Mouse (Mus musculus) liver, postnatal 0 days (tissue): ENCODE results near the gene Olfr764-ps1. TPM values are rescaled to one million over a fixed set of nuclear protein-coding genes. Genes with fewer than 3 reads are reported as not detected.
"Not testable (repeated sequence)": the region's sequence is repeated elsewhere in the genome, so short reads cannot be mapped to it uniquely, and the experiment has no call there.

Experiments used
- ATAC-seq: fragments of 200-750 bp; cut with Nextera tagmentation; 2 replicates; pipeline ENCODE4 v1.8.0; 2017; ENCODE audit warnings: mild to moderate bottlenecking, moderate library complexity
- DNase-seq: peaks from one replicate; pipeline ENCODE4 v3.0.0-alpha.2; 2016
- H3K27ac ChIP-seq: fragments of 300-500 bp; sonication (generic); 2 replicates; pipeline ENCODE4 v1.5.1; 2014; ENCODE audit warnings: antibody characterized with exemption, moderate library complexity, mild to moderate bottlenecking, low read depth
- H3K27me3 ChIP-seq: fragments of 300-500 bp; sonication (generic); 2 replicates; pipeline ENCODE4 v1.6.1; 2014; ENCODE audit warnings: low read length, control low read depth, mixed read lengths; ENCODE audit not compliant: insufficient read depth
- H3K36me3 ChIP-seq: fragments of 300-500 bp; sonication (generic); replicated peaks from 2 replicates; pipeline ENCODE4 v1.6.1; 2014; ENCODE audit warnings: mild to moderate bottlenecking, control low read depth, low read length, moderate library complexity, mixed read lengths; ENCODE audit not compliant: insufficient read depth
- H3K4me1 ChIP-seq: fragments of 300-500 bp; sonication (generic); 2 replicates; pipeline ENCODE4 v1.6.1; 2014; ENCODE audit warnings: antibody characterized with exemption, mild to moderate bottlenecking, control low read depth; ENCODE audit not compliant: insufficient read depth
- H3K4me2 ChIP-seq: fragments of 300-500 bp; sonication (generic); 2 replicates; pipeline ENCODE4 v1.6.1; 2014; ENCODE audit warnings: low read depth, mild to moderate bottlenecking, low read length, moderate library complexity, mixed read lengths
- H3K4me3 ChIP-seq: fragments of 300-500 bp; sonication (generic); 2 replicates; pipeline ENCODE4 v1.5.1; 2014; ENCODE audit warnings: low read depth, low read length
- H3K9ac ChIP-seq: fragments of 300-500 bp; sonication (generic); replicated peaks from 2 replicates; pipeline ENCODE4 v1.6.1; 2014; ENCODE audit warnings: mild to moderate bottlenecking, moderate library complexity
- H3K9me3 ChIP-seq: fragments of 300-500 bp; sonication (generic); 2 replicates; pipeline ENCODE4 v1.6.1; 2016; ENCODE audit warnings: mild to moderate bottlenecking, control low read depth, low read length, mixed read lengths
- CTCF ChIP-seq: sonication (generic); IDR thresholded peaks from 2 replicates; pipeline ENCODE4 v1.5.1; 2016; ENCODE audit warnings: antibody characterized with exemption, low read depth
- EP300 ChIP-seq: IDR thresholded peaks from 2 replicates; pipeline ENCODE4 v1.6.1; 2016; ENCODE audit warnings: antibody characterized with exemption, low read depth, mild to moderate bottlenecking
- WGBS: fragments of 180-500 bp; shearing (Covaris S2); extraction: QIAGEN DNeasy Blood & Tissue Kit; methylation state at CpG from one replicate; pipeline ENCODE4 v1.1.7; 2014; ENCODE audit not compliant: insufficient replicate concordance; 5-methylcytosine and 5-hydroxymethylcytosine counted together
- polyA plus RNA-seq: library from polyadenylated mRNA; unstranded; fragments of >200 nt; fragmentation: Nextera tagmentation; extraction: Ambion mirVana; gene quantifications from 2 replicates; pipeline ENCODE4 v1.2.1, GENCODE M21; 2015

Gene Olfr764-ps1
- polyA plus RNA-seq: not detected in 2 replicates

DNA sequence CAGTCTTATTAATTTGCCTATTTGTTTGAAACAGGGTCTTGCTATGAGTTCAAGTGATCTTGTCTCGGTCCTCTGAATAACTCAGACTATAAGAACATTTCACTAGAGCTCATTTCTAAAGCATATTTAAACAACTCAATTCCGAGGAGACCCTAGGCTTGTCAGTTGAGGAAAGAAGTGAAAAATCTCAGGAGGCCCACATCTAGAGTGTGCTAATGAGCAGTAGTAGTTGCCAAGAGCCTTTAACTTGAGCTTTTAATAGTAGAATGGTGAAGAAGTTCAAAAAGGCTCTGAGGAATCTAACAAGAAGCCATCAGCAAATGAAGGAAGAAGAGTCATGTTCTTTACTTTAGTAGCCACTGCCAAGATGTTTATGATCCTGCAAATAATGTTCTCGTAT is at the start of gene Olfr764-ps1:
Olfr764-ps1 (minus strand) TSS at position 101 of the 400 bp plus-strand sequence.
- no peak within 1 kb of the TSS for H3K9ac ChIP-seq
- no peak within 1 kb of the TSS for H3K4me2 ChIP-seq
- no peaks in the 10 kb centered on the region for H3K36me3 ChIP-seq
- H3K9me3 ChIP-seq: no peaks in the 10 kb centered on the region
- WGBS: 66% methylated on average over 3 of the region's 3 CpGs
- no peak for DNase-seq
- H3K4me1 ChIP-seq: no peaks in the 10 kb centered on the region
- no peak for TF ChIP-seq CTCF
- TF ChIP-seq EP300: no peak
- no peaks in the 10 kb centered on the region for H3K27me3 ChIP-seq
- H3K4me3 ChIP-seq: no peak within 1 kb of the TSS
- no peak within 1 kb of the TSS for H3K27ac ChIP-seq
- ATAC-seq: no peak

- not testable (repeated sequence) for H3K4me1 ChIP-seq, H3K4me3 ChIP-seq, H3K4me2 ChIP-seq, ATAC-seq, H3K36me3 ChIP-seq, H3K9me3 ChIP-seq, DNase-seq, H3K9ac ChIP-seq, H3K27me3 ChIP-seq, H3K27ac ChIP-seq
Observed at GRCm38 (mm10) chr10:129082810-129083209, 43.1 kb upstream of the Olfr764-ps1 start, which contains the start of gene Olfr767. Gene Olfr767 (minus strand): TSS chr10:129082910.

DNA sequence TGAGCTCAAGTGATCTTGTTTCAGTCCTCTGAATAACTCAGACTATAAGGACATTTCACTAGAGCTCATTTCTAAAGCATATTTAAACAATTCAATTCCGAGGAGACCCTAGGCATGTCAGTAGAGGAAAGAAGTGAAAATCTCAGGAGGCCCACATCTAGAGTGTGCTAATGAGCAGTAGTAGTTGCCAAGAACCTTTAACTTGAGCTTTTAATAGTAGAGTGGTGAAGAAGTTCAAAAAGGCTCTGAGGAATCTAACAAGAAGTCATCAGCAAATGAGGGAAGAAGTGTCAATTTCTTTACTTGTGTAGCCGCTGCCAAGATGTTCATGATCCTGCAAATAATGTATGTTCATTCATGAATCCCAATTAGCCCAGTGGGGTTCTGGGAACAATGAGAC is 29.2 kb upstream of the Olfr764-ps1 start, which contains the start of gene Olfr766-ps1:
Olfr766-ps1 (minus strand) TSS at position 101 of the 400 bp plus-strand sequence.
- Histone ChIP-seq H3K9me3 (no peaks in the 10 kb centered on the region), H3K27ac (no peak within 1 kb of the TSS), H3K4me1 (no peaks in the 10 kb centered on the region), H3K4me3 (no peak within 1 kb of the TSS), H3K36me3 (no peaks in the 10 kb centered on the region), H3K9ac (no peak within 1 kb of the TSS), H3K4me2 (no peak within 1 kb of the TSS), H3K27me3 (no peaks in the 10 kb centered on the region)
- no peak for TF ChIP-seq EP300
- no peak for TF ChIP-seq CTCF
- WGBS: 66% methylated on average over 2 of the region's 2 CpGs
- DNase-seq (no peak), ATAC-seq (no peak)

DNA sequence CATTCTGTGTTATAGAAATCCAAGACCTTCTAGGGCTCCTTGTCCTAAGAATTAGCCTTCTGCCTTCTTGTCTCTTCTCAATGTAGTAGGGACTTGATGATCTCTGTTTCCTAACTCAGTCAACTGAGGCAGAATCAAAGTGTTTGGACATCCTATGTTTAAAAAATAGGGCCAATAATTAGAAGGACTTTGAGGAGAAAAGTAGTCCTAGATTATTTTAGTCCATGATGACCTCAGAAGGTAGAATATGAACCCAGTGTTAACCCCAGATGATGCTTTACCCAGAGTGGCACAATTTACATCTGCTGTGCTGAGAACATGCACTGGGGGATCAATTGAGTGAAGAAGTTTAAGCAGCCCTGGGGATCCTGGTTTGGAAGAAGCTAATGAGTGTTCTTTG is 10.2 kb upstream of the Olfr764-ps1 start, which contains the start of gene Olfr765:
Olfr765 (minus strand) TSS at position 101 of the 400 bp plus-strand sequence.
- H3K27me3 ChIP-seq, H3K4me2 ChIP-seq, DNase-seq, H3K4me1 ChIP-seq, H3K27ac ChIP-seq, H3K9ac ChIP-seq, H3K4me3 ChIP-seq, H3K9me3 ChIP-seq, ATAC-seq, H3K36me3 ChIP-seq: not testable (repeated sequence)

GRCm38 (mm10) chr10:129028343-129028742 is 11.4 kb downstream of the Olfr764-ps1 start:
- Histone ChIP-seq H3K4me2 (no peak overlapping the region), H3K36me3 (no peaks in the 10 kb centered on the region), H3K4me1 (no peaks in the 10 kb centered on the region), H3K27ac (no peak overlapping the region), H3K4me3 (no peak overlapping the region), H3K9me3 (no peaks in the 10 kb centered on the region), H3K9ac (no peak overlapping the region), H3K27me3 (no peaks in the 10 kb centered on the region)
- 67% methylated on average over 2 of the region's 2 CpGs for WGBS
- no peak for DNase-seq
- TF ChIP-seq EP300 (no peak), CTCF (no peak)
- no peak for ATAC-seq

GRCm38 (mm10) chr10:129026018-129026662 is 13.6 kb downstream of the Olfr764-ps1 start:
- TF ChIP-seq CTCF (peak; percentile 77), EP300 (no peak)
- Histone ChIP-seq H3K36me3 (no peaks in the 10 kb centered on the region), H3K9me3 (no peaks in the 10 kb centered on the region), H3K4me3 (no peak overlapping the region), H3K4me2 (no peak overlapping the region), H3K27ac (no peak overlapping the region), H3K27me3 (no peaks in the 10 kb centered on the region), H3K4me1 (no peaks in the 10 kb centered on the region), H3K9ac (no peak overlapping the region)
- DNase-seq (peak; percentile 61), ATAC-seq (no peak; the same call in 1 of the 2 replicates)
- 59% methylated on average over 3 of the region's 3 CpGs for WGBS

GRCm38 (mm10) chr10:129023319-129023718 is 16.4 kb downstream of the Olfr764-ps1 start:
- no peaks in the 10 kb centered on the region for H3K4me1 ChIP-seq
- H3K27me3 ChIP-seq: no peaks in the 10 kb centered on the region
- DNase-seq (no peak), ATAC-seq (no peak)
- TF ChIP-seq EP300 (no peak), CTCF (no peak; the same call in 1 of the 2 replicates)
- no peak overlapping the region for H3K27ac ChIP-seq
- H3K9me3 ChIP-seq: no peaks in the 10 kb centered on the region
- no peak overlapping the region for H3K4me2 ChIP-seq
- H3K9ac ChIP-seq: no peak overlapping the region
- no peak overlapping the region for H3K4me3 ChIP-seq
- H3K36me3 ChIP-seq: no peaks in the 10 kb centered on the region
